Mouse (Mus musculus): ENCODE data around the gene Isg20l2.
A peak's percentile ranks its signal among the peaks of the same experiment; 100 is the strongest.
"Not testable (repeated sequence)": the region's sequence is repeated elsewhere in the genome, so short reads cannot be mapped to it uniquely, and the experiment has no call there.

Gene Isg20l2

GRCm38 (mm10) chr3:87893367-87893905, 36.7 kb upstream of the Isg20l2 start:
- Histone ChIP-seq H3K36me3 (ENCODE audit: insufficient read depth, low read length) (no peaks in the 10 kb centered on the region), H3K4me3 (replicated peaks; ENCODE audit: low read length) (peak overlapping the region; percentile 18), H3K9me3 (ENCODE audit: low read length) (no peaks in the 10 kb centered on the region), H3K27me3 (ENCODE audit: insufficient read depth, low read length) (no peaks in the 10 kb centered on the region), H3K4me1 (replicated peaks; ENCODE audit: low read depth, low read length) (peaks cover 38% of the 10 kb centered on the region)
- no peak for TF ChIP-seq POU5F1 (IDR thresholded peaks at IDR 0.05; ENCODE audit: borderline replicate concordance, low read length)

- no peak overlapping the region for H3K4me3 ChIP-seq (replicated peaks; ENCODE audit: low read length)
- no peaks in the 10 kb centered on the region for H3K36me3 ChIP-seq (ENCODE audit: insufficient read depth, low read length)
- H3K9me3 ChIP-seq (ENCODE audit: low read length): no peaks in the 10 kb centered on the region
- H3K27me3 ChIP-seq (ENCODE audit: insufficient read depth, low read length): no peaks in the 10 kb centered on the region
- peaks cover 32% of the 10 kb centered on the region for H3K4me1 ChIP-seq (replicated peaks; ENCODE audit: low read depth, low read length)
- no peak for TF ChIP-seq CTCF (conservative IDR thresholded peaks at IDR 0.05; ENCODE audit: low read length)
- TF ChIP-seq NANOG (IDR thresholded peaks at IDR 0.05; ENCODE audit: borderline replicate concordance, low read length): no peak
- no peak for TF ChIP-seq POU5F1 (IDR thresholded peaks at IDR 0.05; ENCODE audit: borderline replicate concordance, low read length)
These were observed 30.8 kb upstream of the Isg20l2 start for GRCm38 (mm10) chr3:87899266-87899665.

- H3K9me3 ChIP-seq (ENCODE audit: low read length): no peaks in the 10 kb centered on the region
- H3K27me3 ChIP-seq (ENCODE audit: insufficient read depth, low read length): no peaks in the 10 kb centered on the region
- no peaks in the 10 kb centered on the region for H3K36me3 ChIP-seq (ENCODE audit: insufficient read depth, low read length)
- peaks cover 28% of the 10 kb centered on the region for H3K4me1 ChIP-seq (replicated peaks; ENCODE audit: low read depth, low read length)
- H3K4me3 ChIP-seq (replicated peaks; ENCODE audit: low read length): no peak overlapping the region
- TF ChIP-seq CTCF (conservative IDR thresholded peaks at IDR 0.05; ENCODE audit: low read length) (no peak), POU5F1 (IDR thresholded peaks at IDR 0.05; ENCODE audit: borderline replicate concordance, low read length) (no peak), NANOG (IDR thresholded peaks at IDR 0.05; ENCODE audit: borderline replicate concordance, low read length) (no peak)
These were observed 30.3 kb upstream of the Isg20l2 start for GRCm38 (mm10) chr3:87899776-87900175.

GRCm38 (mm10) chr3:87901036-87901624, 29.0 kb upstream of the Isg20l2 start:
- TF ChIP-seq NANOG (IDR thresholded peaks at IDR 0.05; ENCODE audit: borderline replicate concordance, low read length) (no peak), POU5F1 (IDR thresholded peaks at IDR 0.05; ENCODE audit: borderline replicate concordance, low read length) (no peak), CTCF (conservative IDR thresholded peaks at IDR 0.05; ENCODE audit: low read length) (no peak)
- H3K9me3 ChIP-seq (ENCODE audit: low read length): no peaks in the 10 kb centered on the region
- no peaks in the 10 kb centered on the region for H3K27me3 ChIP-seq (ENCODE audit: insufficient read depth, low read length)
- H3K36me3 ChIP-seq (ENCODE audit: insufficient read depth, low read length): no peaks in the 10 kb centered on the region
- peaks cover 23% of the 10 kb centered on the region for H3K4me1 ChIP-seq (replicated peaks; ENCODE audit: low read depth, low read length)
- no peak overlapping the region for H3K4me3 ChIP-seq (replicated peaks; ENCODE audit: low read length)

- H3K27me3 ChIP-seq (ENCODE audit: insufficient read depth, low read length); H3K36me3 ChIP-seq (ENCODE audit: insufficient read depth, low read length); H3K4me3 ChIP-seq (replicated peaks; ENCODE audit: low read length); H3K9me3 ChIP-seq (ENCODE audit: low read length): not testable (repeated sequence)
- peaks cover 23% of the 10 kb centered on the region for H3K4me1 ChIP-seq (replicated peaks; ENCODE audit: low read depth, low read length)
These were observed 28.2 kb upstream of the Isg20l2 start for GRCm38 (mm10) chr3:87901959-87902358.

- Histone ChIP-seq H3K36me3 (ENCODE audit: insufficient read depth, low read length) (no peaks in the 10 kb centered on the region), H3K9me3 (ENCODE audit: low read length) (no peaks in the 10 kb centered on the region), H3K4me1 (replicated peaks; ENCODE audit: low read depth, low read length) (peaks cover 36% of the 10 kb centered on the region), H3K27me3 (ENCODE audit: insufficient read depth, low read length) (no peaks in the 10 kb centered on the region), H3K4me3 (replicated peaks; ENCODE audit: low read length) (no peak overlapping the region)
- TF ChIP-seq POU5F1 (IDR thresholded peaks at IDR 0.05; ENCODE audit: borderline replicate concordance, low read length) (no peak), CTCF (conservative IDR thresholded peaks at IDR 0.05; ENCODE audit: low read length) (no peak), NANOG (IDR thresholded peaks at IDR 0.05; ENCODE audit: borderline replicate concordance, low read length) (no peak)
These were observed 26.3 kb upstream of the Isg20l2 start for GRCm38 (mm10) chr3:87903821-87904220.

- Histone ChIP-seq H3K27me3 (ENCODE audit: insufficient read depth, low read length) (no peaks in the 10 kb centered on the region), H3K36me3 (ENCODE audit: insufficient read depth, low read length) (peaks cover 4% of the 10 kb centered on the region), H3K9me3 (ENCODE audit: low read length) (no peaks in the 10 kb centered on the region), H3K4me1 (replicated peaks; ENCODE audit: low read depth, low read length) (peaks cover 47% of the 10 kb centered on the region), H3K4me3 (replicated peaks; ENCODE audit: low read length) (peak within 1 kb of the TSS; percentile 96)
- TF ChIP-seq NANOG (IDR thresholded peaks at IDR 0.05; ENCODE audit: borderline replicate concordance, low read length): no peak
- no peak for TF ChIP-seq POU5F1 (IDR thresholded peaks at IDR 0.05; ENCODE audit: borderline replicate concordance, low read length)
- TF ChIP-seq CTCF (conservative IDR thresholded peaks at IDR 0.05; ENCODE audit: low read length): no peak
These were observed 24.1 kb upstream of the Isg20l2 start, which contains the start of gene Hdgf for GRCm38 (mm10) chr3:87905880-87906485. TSS of gene Hdgf (plus strand) at chr3:87906321.

GRCm38 (mm10) chr3:87906601-87906980, 23.5 kb upstream of the Isg20l2 start:
- Histone ChIP-seq H3K4me1 (replicated peaks; ENCODE audit: low read depth, low read length) (peaks cover 47% of the 10 kb centered on the region), H3K4me3 (replicated peaks; ENCODE audit: low read length) (peak overlapping the region; percentile 96), H3K9me3 (ENCODE audit: low read length) (no peaks in the 10 kb centered on the region), H3K36me3 (ENCODE audit: insufficient read depth, low read length) (peaks cover 10% of the 10 kb centered on the region), H3K27me3 (ENCODE audit: insufficient read depth, low read length) (no peaks in the 10 kb centered on the region)
- no peak for TF ChIP-seq NANOG (IDR thresholded peaks at IDR 0.05; ENCODE audit: borderline replicate concordance, low read length)
- no peak for TF ChIP-seq POU5F1 (IDR thresholded peaks at IDR 0.05; ENCODE audit: borderline replicate concordance, low read length)
- TF ChIP-seq CTCF (conservative IDR thresholded peaks at IDR 0.05; ENCODE audit: low read length): no peak

Data from E14TG2a.4 (cell line).